Mouse (Mus musculus) stomach, adult 2 months (tissue): Measurements from ENCODE around the gene C2cd4d. TPM values are rescaled to one million over a fixed set of nuclear protein-coding genes. Genes with fewer than 3 reads are reported as not detected.

Experiments
- polyA plus RNA-seq: library from polyadenylated mRNA; depleted of rRNA; stranded (reverse); fragments of >200 nt; gene quantifications from 2 replicates; pipeline ENCODE4 v1.2.3, GENCODE M21; 2012; rRNA removed

C2cd4d gene
- 1.1 and 4.3 TPM in 2 replicates for polyA plus RNA-seq

GRCm38 (mm10) chr3:94362138-94362537 lies at the start of gene C2cd4d:
C2cd4d (plus strand) TSS chr3:94362438.

GRCm38 (mm10) chr3:94341959-94342422 lies 20.2 kb upstream of the C2cd4d start, which contains the start of gene Them5:
Them5 (plus strand) TSS chr3:94342099.

GRCm38 (mm10) chr3:94372641-94373040 lies 10.4 kb downstream of the C2cd4d start, which contains the start of gene Rorc:
Rorc (plus strand) TSS chr3:94372794.

GRCm38 (mm10) chr3:94398217-94398616 lies 36.0 kb downstream of the C2cd4d start, which contains the start of gene Lingo4:
Lingo4 (plus strand) TSS chr3:94398517.

GRCm38 (mm10) chr3:94413031-94413679 lies 50.9 kb downstream of the C2cd4d start, which contains the start of gene Tdrkh:
Tdrkh (plus strand) TSS chr3:94413273.

Other genes starting within 250 kb of the C2cd4d start
- not detected in 2 replicates for gene Gm10696, start 184.2 kb upstream of the C2cd4d start, polyA plus RNA-seq
- not detected in 2 replicates for gene Gm5286, start 165.7 kb upstream of the C2cd4d start, polyA plus RNA-seq
- not detected in 2 replicates for gene Gm4778, start 98.4 kb upstream of the C2cd4d start, polyA plus RNA-seq
- 0.19 and 0.45 TPM in 2 replicates for gene Them4, start 52.3 kb upstream of the C2cd4d start, polyA plus RNA-seq
- gene Them5, start 20.3 kb upstream of the C2cd4d start, polyA plus RNA-seq: 32.9 and 36.3 TPM in 2 replicates
- 3.0 and 4.1 TPM in 2 replicates for gene Rorc, start 10.4 kb downstream of the C2cd4d start, polyA plus RNA-seq
- 0.04 and 0.10 TPM in 2 replicates for gene Lingo4, start 36.1 kb downstream of the C2cd4d start, polyA plus RNA-seq
- gene Tdrkh, start 50.8 kb downstream of the C2cd4d start, polyA plus RNA-seq: 0.23 TPM in 1 of 2 replicates, not detected in the other
- gene Mrpl9, start 80.9 kb downstream of the C2cd4d start, polyA plus RNA-seq: 9.2 and 9.5 TPM in 2 replicates
- not detected in 2 replicates for gene Oaz3, start 81.5 kb downstream of the C2cd4d start, polyA plus RNA-seq
- gene Celf3, start 115.9 kb downstream of the C2cd4d start, polyA plus RNA-seq: 12.0 and 15.2 TPM in 2 replicates
- gene Riiad1, start 117.9 kb downstream of the C2cd4d start, polyA plus RNA-seq: not detected in 2 replicates
- gene Snx27, start 220.3 kb downstream of the C2cd4d start, polyA plus RNA-seq: 1.8 and 2.3 TPM in 2 replicates